Mouse (Mus musculus) embryonic fibroblast, embryonic 13.5 days (primary cell): Measurements from ENCODE around the gene Sdk2.

ENCODE experiments used
- CTCF ChIP-seq: IDR thresholded peaks from 2 replicates; pipeline ENCODE4 v1.5.1; 2011; ENCODE audit warnings: mild to moderate bottlenecking, control low read depth, low read length, moderate library complexity, borderline replicate concordance; ENCODE audit not compliant: insufficient read depth
- POLR2A ChIP-seq: IDR thresholded peaks from 2 replicates; pipeline ENCODE4 v1.6.1; 2011; ENCODE audit warnings: low read depth, mild to moderate bottlenecking, control low read depth, low read length, moderate library complexity

DNA sequence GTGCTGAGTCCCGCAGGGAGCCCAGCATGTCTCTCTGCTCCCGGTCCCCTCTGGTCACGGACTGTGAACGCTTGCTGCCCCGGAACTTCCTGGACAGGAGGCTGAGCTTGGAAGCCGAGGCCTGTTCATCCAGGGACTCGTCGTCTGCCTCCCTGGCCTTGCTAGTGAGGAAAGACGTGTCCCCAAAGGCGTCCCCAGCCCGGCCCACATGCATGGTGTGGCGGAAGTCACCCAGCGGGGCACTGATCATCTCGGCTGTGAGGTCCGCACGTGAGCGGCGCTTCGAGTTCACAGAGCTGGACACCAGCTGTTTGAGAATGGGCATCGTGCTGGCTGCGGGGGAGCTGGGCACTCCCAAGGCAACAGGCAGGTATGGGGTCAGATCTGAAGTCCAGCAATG, 337.6 kb downstream of the Sdk2 start:
- TF ChIP-seq CTCF (no peak), POLR2A (no peak)
